Mouse (Mus musculus) midbrain, embryonic 12.5 days (tissue): ENCODE results near the gene Ces4a. TPM values are rescaled to one million over a fixed set of nuclear protein-coding genes. Genes with fewer than 3 reads are reported as not detected.
"Not testable (repeated sequence)": the region's sequence is repeated elsewhere in the genome, so short reads cannot be mapped to it uniquely, and the experiment has no call there.

Experiments
- ATAC-seq: fragments of 200-750 bp; cut with Nextera tagmentation; 2 replicates; pipeline ENCODE4 v1.8.0; 2017; ENCODE audit warnings: low read depth, moderate TSS enrichment, moderate library complexity; ENCODE audit not compliant: low FRiP score
- H3K27ac ChIP-seq: fragments of 300-500 bp; sonication (generic); replicated peaks from 2 replicates; pipeline ENCODE4 v1.5.1; 2016; ENCODE audit warnings: mild to moderate bottlenecking
- H3K27me3 ChIP-seq: fragments of 300-500 bp; sonication (generic); 2 replicates; pipeline ENCODE4 v1.6.1; 2016; ENCODE audit warnings: mild to moderate bottlenecking
- H3K36me3 ChIP-seq: fragments of 300-500 bp; sonication (generic); 2 replicates; pipeline ENCODE4 v1.6.1; 2016
- H3K4me1 ChIP-seq: fragments of 300-500 bp; sonication (generic); 2 replicates; pipeline ENCODE4 v1.6.1; 2016
- H3K4me2 ChIP-seq: fragments of 300-500 bp; sonication (generic); replicated peaks from 2 replicates; pipeline ENCODE4 v1.6.1; 2016; ENCODE audit warnings: mild to moderate bottlenecking, moderate library complexity
- H3K4me3 ChIP-seq: fragments of 300-500 bp; sonication (generic); 2 replicates; pipeline ENCODE4 v1.5.1; 2016; ENCODE audit warnings: mild to moderate bottlenecking
- H3K9ac ChIP-seq: fragments of 300-500 bp; sonication (generic); replicated peaks from 2 replicates; pipeline ENCODE4 v1.6.1; 2016; ENCODE audit warnings: mild to moderate bottlenecking, moderate library complexity
- H3K9me3 ChIP-seq: fragments of 300-500 bp; sonication (generic); 2 replicates; pipeline ENCODE4 v1.6.1; 2016; ENCODE audit warnings: mild to moderate bottlenecking
- WGBS: fragments of 180-500 bp; shearing (Covaris S2); methylation state at CpG from one replicate; pipeline ENCODE4 v1.1.7; 2016; 5-methylcytosine and 5-hydroxymethylcytosine counted together
- polyA plus RNA-seq: library from polyadenylated mRNA; unstranded; fragments of >200 nt; fragmentation: Nextera tagmentation; extraction: Ambion mirVana; gene quantifications from 2 replicates; pipeline ENCODE4 v1.2.1, GENCODE M21; 2016

The Ces4a gene
- polyA plus RNA-seq = not detected in 2 replicates

DNA sequence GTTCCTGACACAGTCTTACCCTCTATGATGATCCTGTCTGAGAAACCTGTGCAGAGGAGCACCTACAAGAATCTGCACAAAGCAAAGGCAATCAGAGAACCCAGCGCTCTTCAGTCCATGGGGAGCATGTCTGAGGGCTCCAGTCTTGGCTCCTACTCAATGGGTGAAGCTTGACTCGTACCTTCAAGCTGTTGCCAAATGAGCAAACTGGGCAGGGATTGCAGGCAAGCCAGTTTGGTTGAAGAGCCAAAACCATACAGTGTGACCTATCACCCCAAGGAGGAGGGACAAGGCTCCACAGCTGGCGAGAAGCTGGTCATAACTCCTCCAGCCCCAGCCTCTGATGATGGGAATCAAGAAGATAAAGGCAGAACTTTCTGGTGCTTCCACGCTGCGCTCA is at the start of gene Ces4a:
Gene Ces4a (plus strand): TSS at position 292 of the 400 bp plus-strand sequence.
- 84% methylated on average over 5 of the region's 5 CpGs for WGBS

DNA sequence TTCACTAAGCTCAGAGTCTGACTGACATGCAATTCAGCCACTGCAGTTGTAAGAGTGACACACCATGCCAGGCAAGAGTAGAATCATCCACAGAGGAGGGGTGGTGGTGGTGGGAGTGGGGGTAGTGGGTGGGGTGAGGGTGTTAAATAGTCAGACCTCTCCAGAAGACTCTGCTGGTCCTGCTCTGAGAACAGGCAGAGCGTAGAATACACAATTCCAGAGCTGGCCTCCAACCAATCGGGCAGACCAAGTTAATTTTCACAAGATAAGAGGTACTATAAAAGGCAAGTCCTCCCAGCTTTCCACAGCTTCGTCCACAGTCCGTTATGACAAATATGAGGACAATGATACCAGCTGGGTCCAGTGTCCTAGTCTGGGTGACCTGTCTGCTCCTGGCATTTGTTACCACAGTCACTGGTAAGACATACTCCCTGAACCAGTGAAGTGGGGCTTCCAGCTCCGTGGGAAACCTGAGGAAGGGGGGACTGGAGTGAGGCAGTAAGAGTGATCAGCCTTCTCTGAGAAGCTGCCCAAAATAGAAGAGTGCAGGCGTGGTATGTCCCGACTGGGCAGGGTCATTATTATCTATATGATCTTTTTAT is 48.0 kb upstream of the Ces4a start, which contains the start of gene Ces3b:
Gene Ces3b (plus strand): TSS at position 305 of the 602 bp plus-strand sequence.
- Histone ChIP-seq H3K27ac (no peak within 1 kb of the TSS), H3K9me3 (no peaks in the 10 kb centered on the region), H3K9ac (no peak within 1 kb of the TSS), H3K4me1 (no peaks in the 10 kb centered on the region), H3K4me3 (no peak within 1 kb of the TSS), H3K27me3 (no peaks in the 10 kb centered on the region), H3K36me3 (no peaks in the 10 kb centered on the region), H3K4me2 (no peak within 1 kb of the TSS)
- no peak for ATAC-seq
- 80% methylated on average over 7 of the region's 7 CpGs for WGBS

More for the DNA sequence above, at the start of gene Ces4a:
- ATAC-seq = no peak
- Histone ChIP-seq H3K4me2 (no peak within 1 kb of the TSS), H3K9me3 (no peaks in the 10 kb centered on the region), H3K36me3 (no peaks in the 10 kb centered on the region), H3K4me3 (no peak within 1 kb of the TSS), H3K9ac (no peak within 1 kb of the TSS), H3K27ac (no peak within 1 kb of the TSS), H3K4me1 (no peaks in the 10 kb centered on the region), H3K27me3 (no peaks in the 10 kb centered on the region)

DNA sequence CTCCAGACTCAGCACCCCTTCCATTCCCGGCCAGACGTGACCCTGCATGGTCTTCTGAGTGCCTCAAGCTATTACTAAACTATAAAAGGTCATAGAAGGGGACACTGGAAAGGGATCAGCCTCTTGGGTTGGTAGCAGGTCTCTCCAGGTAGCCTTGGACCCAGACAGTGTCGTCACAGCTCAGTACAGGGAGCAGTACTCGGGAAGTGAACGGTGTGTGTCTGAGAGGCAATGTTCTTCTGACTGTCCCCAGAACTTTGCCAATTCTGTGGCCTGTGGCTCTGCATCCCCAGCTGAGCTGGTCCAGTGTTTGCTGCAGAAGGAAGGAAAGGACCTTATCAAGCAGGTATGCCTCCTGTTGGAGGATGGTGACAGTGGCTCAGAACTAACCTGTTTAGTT is 43.4 kb upstream of the Ces4a start:
- H3K4me3 ChIP-seq, ATAC-seq, H3K36me3 ChIP-seq, H3K27me3 ChIP-seq, H3K4me2 ChIP-seq, H3K9me3 ChIP-seq, H3K9ac ChIP-seq, H3K27ac ChIP-seq, H3K4me1 ChIP-seq: not testable (repeated sequence)
- 82% methylated on average over 5 of the region's 5 CpGs for WGBS

DNA sequence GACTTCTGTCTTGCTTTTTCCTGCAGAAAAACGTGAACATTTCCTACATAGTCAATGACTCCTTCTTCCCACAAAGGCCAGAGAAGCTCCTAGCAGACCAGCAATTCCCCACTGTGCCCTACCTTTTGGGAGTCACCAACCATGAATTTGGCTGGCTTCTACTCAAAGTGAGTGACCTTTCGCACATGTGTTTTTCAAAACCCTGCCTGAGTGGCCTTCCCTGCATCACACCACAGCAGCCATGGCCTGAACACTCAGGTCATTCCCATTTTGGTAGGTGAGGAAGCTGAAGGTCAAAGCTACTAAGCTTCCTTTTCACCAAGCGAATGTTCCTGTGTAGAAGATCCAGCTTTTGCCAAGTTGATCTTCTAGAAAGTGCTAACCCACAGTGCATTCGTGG is 43.0 kb upstream of the Ces4a start:
- Histone ChIP-seq H3K36me3 (no peaks in the 10 kb centered on the region), H3K4me1 (no peaks in the 10 kb centered on the region), H3K9me3 (no peaks in the 10 kb centered on the region), H3K27ac (no peak overlapping the region), H3K9ac (no peak overlapping the region), H3K4me2 (no peak overlapping the region), H3K27me3 (no peaks in the 10 kb centered on the region), H3K4me3 (no peak overlapping the region)
- ATAC-seq = no peak
- WGBS = 70% methylated on average over 4 of the region's 4 CpGs

DNA sequence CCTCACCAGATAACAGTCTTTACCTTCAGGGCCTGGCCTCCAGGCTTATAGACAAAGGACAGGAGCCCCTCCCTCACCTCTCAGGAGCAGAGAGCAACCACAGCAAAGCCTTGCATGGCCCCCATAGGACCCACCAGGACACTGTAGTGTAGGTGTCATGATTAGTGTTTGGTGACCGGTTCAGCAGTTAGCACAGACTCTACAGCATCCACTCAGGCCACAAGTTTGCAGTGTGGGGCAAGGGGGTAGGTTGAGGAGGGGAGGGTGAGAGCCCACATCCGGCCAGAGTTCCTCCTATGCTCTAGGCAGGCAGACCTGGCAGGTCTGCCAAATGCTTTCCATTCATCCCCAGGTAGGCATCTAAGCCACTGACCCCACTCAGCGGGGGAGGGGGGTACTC is 37.6 kb upstream of the Ces4a start:
- H3K4me1 ChIP-seq = no peaks in the 10 kb centered on the region
- ATAC-seq = no peak
- no peaks in the 10 kb centered on the region for H3K27me3 ChIP-seq
- H3K4me2 ChIP-seq = no peak overlapping the region
- no peak overlapping the region for H3K4me3 ChIP-seq
- H3K27ac ChIP-seq = no peak overlapping the region
- H3K9ac ChIP-seq = no peak overlapping the region
- 77% methylated on average over 3 of the region's 3 CpGs for WGBS
- no peaks in the 10 kb centered on the region for H3K9me3 ChIP-seq
- H3K36me3 ChIP-seq = no peaks in the 10 kb centered on the region

DNA sequence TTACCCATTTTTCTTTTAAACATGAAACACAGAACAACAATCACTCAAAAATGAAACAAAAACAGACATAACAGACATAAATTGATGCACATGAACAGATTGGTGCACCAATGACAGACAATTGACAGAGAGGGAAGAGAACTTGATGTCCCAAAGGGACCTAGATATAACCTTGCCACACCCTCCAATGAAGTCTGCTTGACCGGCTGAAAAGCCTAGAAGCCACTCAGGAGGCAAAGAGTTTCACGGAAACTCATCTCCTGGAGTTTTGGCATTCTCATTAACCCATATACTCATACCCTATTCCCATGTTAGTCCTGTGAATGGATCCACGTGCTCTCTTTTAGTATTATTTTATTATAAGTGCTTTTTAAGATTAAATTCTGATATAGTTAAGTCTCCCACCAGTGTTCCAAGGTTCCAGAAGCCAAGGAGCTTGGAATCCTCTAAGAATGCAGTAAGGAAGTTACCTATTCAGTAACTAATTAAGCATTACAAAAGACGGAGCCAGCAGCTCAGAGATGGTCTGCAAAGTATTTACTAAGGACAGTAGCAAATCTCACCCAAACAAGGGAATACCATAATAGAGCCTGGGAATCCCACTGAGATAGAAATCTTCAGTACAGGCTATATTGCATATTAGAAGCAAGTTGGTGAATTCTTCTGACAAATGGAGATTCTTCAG is 29.4 kb upstream of the Ces4a start:
- not testable (repeated sequence) for ATAC-seq, H3K9ac ChIP-seq, H3K4me3 ChIP-seq, H3K9me3 ChIP-seq, H3K4me1 ChIP-seq, H3K27me3 ChIP-seq, H3K27ac ChIP-seq, H3K4me2 ChIP-seq, H3K36me3 ChIP-seq
- WGBS = 78% methylated on average over 4 of the region's 4 CpGs

DNA sequence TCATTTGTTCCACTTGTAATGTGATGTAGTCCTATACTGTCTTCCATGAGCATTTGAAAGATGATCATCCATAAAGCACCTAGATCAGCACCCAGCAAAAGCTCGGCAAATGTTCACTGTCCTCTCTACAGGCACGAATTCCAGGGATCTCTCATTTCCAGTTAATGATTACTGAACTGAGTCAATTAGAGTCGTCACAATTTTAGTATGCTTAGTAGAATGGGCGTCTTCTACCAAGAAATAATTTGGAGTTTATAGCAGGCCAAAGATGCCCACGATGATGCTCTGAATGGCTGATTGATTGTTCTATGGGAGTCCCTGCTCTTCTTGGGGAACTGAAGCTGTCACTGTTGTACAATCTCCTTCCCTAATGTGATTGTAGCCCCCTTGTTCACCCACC is 27.9 kb upstream of the Ces4a start:
- H3K9ac ChIP-seq, ATAC-seq: not testable (repeated sequence)
- WGBS = 81% methylated on average over 5 of the region's 5 CpGs

DNA sequence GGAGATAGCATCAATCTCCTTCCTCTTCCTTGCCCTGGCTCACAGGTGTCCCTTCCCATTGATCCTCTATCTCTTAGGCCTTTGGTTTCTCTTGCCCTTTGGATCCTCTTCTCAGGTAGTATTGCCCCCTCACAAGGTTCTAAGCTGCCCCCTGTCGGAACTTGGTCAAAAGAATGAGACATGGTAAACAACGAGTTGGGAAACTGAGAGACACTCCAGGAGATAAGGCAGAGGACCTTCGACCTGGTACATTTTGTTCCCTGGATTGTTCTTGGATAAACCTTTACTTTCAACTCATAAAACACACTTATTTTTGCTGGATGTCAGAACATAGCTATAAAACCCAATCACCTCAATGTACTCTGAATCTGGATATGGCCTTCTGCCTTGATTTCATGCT is 27.4 kb upstream of the Ces4a start:
- H3K27ac ChIP-seq = no peak overlapping the region
- H3K27me3 ChIP-seq = no peaks in the 10 kb centered on the region
- ATAC-seq = no peak
- H3K36me3 ChIP-seq = no peaks in the 10 kb centered on the region
- 86% methylated on average over 3 of the region's 3 CpGs for WGBS
- H3K4me1 ChIP-seq = no peaks in the 10 kb centered on the region
- no peak overlapping the region for H3K4me3 ChIP-seq
- H3K4me2 ChIP-seq = no peak overlapping the region
- H3K9me3 ChIP-seq = 0 out of 2 replicates have a peak, but pooled peaks cover 4% of the 10 kb centered on the region
- H3K9ac ChIP-seq = no peak overlapping the region

More for the DNA sequence above, 27.9 kb upstream of the Ces4a start:
- not testable (repeated sequence) for H3K27ac ChIP-seq, H3K27me3 ChIP-seq, H3K4me3 ChIP-seq, H3K4me1 ChIP-seq, H3K4me2 ChIP-seq, H3K9me3 ChIP-seq, H3K36me3 ChIP-seq

DNA sequence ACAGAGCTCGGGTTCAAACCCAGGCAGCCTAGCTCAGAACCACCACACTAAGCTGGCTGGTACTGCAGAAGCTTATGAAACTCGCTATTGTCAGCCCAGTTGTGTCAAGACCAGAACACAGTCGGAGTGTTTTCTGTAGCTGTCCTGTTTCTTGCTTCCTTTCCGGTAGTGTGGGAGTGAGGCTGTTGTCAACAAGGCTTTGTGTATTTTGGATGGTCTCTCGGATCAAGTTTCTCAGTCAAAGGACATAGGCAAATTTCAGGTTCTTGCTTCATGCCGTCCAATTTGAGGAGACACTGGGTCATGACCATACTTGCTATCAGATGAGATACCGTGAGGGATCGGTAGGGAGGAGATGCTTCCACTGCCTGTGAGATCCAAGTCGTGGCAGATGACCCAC is 1.7 kb upstream of the Ces4a start:
- no peaks in the 10 kb centered on the region for H3K36me3 ChIP-seq
- H3K27ac ChIP-seq = no peak overlapping the region
- no peak overlapping the region for H3K9ac ChIP-seq
- H3K27me3 ChIP-seq = no peaks in the 10 kb centered on the region
- 84% methylated on average over 9 of the region's 9 CpGs for WGBS
- H3K4me2 ChIP-seq = no peak overlapping the region
- H3K9me3 ChIP-seq = no peaks in the 10 kb centered on the region
- no peak overlapping the region for H3K4me3 ChIP-seq
- H3K4me1 ChIP-seq = no peaks in the 10 kb centered on the region
- ATAC-seq = no peak

DNA sequence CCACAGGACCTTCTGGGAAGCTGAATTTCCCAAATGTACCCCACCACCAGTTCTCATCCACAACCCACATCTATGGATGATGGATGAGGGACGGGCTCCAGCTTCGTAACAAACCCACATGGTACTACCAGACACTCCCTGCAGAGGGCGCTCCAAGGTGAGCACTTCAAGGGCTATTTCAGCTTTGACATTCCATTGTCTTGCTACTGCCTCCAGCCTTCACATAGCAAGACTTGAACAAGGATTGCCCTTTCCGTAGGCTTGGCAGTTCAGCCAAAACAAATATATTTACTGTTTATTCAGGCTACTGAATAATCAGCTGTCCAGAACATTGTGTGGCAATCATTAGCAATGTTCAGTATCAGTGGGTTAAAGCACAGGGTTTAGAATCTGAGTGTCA is 6.8 kb downstream of the Ces4a start:
- Histone ChIP-seq H3K9ac (no peak overlapping the region), H3K4me2 (no peak overlapping the region), H3K36me3 (no peaks in the 10 kb centered on the region), H3K27ac (no peak overlapping the region), H3K4me3 (no peak overlapping the region), H3K4me1 (no peaks in the 10 kb centered on the region), H3K27me3 (0 out of 2 replicates have a peak, but pooled peaks cover 5% of the 10 kb centered on the region), H3K9me3 (no peaks in the 10 kb centered on the region)
- 36% methylated on average over 4 of the region's 4 CpGs for WGBS
- ATAC-seq = no peak

DNA sequence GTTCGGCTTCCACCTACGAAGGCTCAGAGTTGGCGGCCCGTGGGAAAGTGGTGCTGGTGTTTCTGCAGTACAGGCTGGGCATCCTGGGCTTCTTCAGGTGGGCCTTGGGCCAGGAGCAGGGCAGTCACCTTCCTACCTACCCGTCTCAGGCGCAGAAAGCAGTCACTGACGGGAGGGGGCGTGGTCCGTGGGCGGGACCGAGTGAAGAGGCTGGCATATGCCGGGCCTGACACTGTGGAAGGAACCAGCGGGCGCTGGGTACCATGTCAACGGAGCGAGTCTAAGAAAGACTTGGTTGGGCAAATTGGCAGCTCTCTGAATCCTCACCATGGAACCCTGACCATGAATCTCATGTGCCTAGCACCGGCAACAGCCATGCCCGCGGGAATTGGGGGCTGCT is 10.8 kb downstream of the Ces4a start:
- H3K9me3 ChIP-seq = no peaks in the 10 kb centered on the region
- H3K4me3 ChIP-seq = no peak overlapping the region
- H3K4me2 ChIP-seq = no peak overlapping the region
- ATAC-seq = no peak
- H3K36me3 ChIP-seq = no peaks in the 10 kb centered on the region
- no peaks in the 10 kb centered on the region for H3K4me1 ChIP-seq
- 0 out of 2 replicates have a peak, but pooled peaks cover 5% of the 10 kb centered on the region for H3K27me3 ChIP-seq
- WGBS = 43% methylated on average over 19 of the region's 19 CpGs
- H3K9ac ChIP-seq = no peak overlapping the region
- H3K27ac ChIP-seq = no peak overlapping the region

DNA sequence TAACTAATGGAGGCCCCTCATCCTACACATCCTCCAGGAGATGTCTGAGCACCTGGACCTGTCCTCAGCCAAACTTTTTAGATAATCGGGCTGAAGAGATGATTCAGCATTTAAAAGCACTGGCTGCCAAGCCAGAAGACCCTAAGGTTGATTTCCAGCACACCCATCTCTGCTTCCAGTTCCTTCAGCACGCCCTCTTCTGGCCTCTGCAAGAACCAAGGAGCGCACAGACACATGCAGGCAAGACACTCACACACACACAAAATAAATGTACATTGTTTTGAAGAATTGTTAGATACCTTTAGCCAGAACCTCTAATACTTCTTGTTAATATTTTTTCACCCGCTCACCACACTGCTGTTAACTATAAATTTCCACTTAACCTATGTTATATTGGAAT is 20.1 kb downstream of the Ces4a start:
- Histone ChIP-seq H3K9ac (no peak overlapping the region), H3K27ac (no peak overlapping the region), H3K4me2 (no peak overlapping the region), H3K9me3 (no peaks in the 10 kb centered on the region), H3K4me3 (no peak overlapping the region), H3K36me3 (no peaks in the 10 kb centered on the region), H3K27me3 (peaks cover 31% of the 10 kb centered on the region; the same call in 1 of the 2 replicates), H3K4me1 (peaks cover 13% of the 10 kb centered on the region)
- ATAC-seq = no peak
- 62% methylated on average over 4 of the region's 4 CpGs for WGBS
